Mouse (Mus musculus): ENCODE measurements around the gene Fam57b. TPM values are rescaled to one million over a fixed set of nuclear protein-coding genes. Genes with fewer than 3 reads are reported as not detected.

Fam57b gene
- 1.1 and 1.8 TPM in 2 replicates for polyA plus RNA-seq (2014; fragmentation: Nextera tagmentation; extraction: Ambion mirVana)

DNA sequence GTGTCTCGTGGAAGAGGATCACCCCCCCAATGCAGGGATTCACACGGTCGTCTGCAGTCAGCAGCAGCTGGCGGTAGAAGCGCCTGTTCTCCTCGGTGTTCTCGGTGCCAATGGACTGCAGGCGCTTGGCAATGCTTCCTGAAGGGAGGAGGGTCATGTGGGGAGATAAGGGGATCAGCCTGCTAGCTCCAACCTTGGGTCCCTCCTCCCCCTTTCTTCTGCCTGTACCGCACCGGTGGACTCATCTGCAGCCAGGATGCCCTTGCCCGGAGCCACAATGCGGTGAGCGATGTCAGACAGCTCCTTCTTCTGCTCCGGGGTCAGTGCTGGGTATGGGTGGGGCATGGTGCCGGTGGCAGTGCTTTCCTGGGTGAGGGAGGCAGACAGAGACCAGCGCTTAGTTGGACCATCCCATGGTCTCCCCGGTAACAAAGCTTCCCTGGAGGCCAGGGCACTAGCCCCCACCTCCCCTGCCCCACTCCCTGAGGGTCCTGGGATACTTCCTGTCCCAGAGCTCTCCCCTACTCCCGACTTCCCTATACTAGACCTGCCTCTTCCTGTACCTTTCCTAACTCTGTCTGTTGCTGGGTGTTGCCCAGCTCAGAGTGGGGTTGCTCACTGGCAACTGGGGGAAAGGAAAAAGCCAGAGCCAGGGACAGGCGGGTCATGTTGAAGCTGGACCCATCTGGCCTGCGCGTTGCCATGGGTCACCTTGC is at the start of gene Fam57b:
TSS of gene Fam57b (plus strand) at position 258 of the 716 bp plus-strand sequence.
- Histone ChIP-seq H3K4me3 (ENCODE audit: low read depth, low read length) (peak within 1 kb of the TSS; percentile 80), H3K9ac (replicated peaks; ENCODE audit: low read depth, low read length) (peak within 1 kb of the TSS; percentile 77), H3K27ac (ENCODE audit: low read length) (peak within 1 kb of the TSS; percentile 93), H3K36me3 (ENCODE audit: control insufficient read depth, insufficient read depth, low read length) (peaks cover 34% of the 10 kb centered on the region), H3K27me3 (ENCODE audit: control insufficient read depth, insufficient read depth, low read length) (no peaks in the 10 kb centered on the region), H3K4me2 (replicated peaks; ENCODE audit: low read depth, low read length) (peak within 1 kb of the TSS; percentile 80), H3K9me3 (ENCODE audit: control insufficient read depth, low read depth, low read length) (no peaks in the 10 kb centered on the region), H3K4me1 (ENCODE audit: control insufficient read depth, insufficient read depth, low read length) (peaks cover 28% of the 10 kb centered on the region)
- 29% methylated on average over 21 of the region's 21 CpGs for WGBS
- ATAC-seq (ENCODE audit: insufficient number of reproducible peaks, insufficient read depth, low FRiP score, low read depth) = no peak

DNA sequence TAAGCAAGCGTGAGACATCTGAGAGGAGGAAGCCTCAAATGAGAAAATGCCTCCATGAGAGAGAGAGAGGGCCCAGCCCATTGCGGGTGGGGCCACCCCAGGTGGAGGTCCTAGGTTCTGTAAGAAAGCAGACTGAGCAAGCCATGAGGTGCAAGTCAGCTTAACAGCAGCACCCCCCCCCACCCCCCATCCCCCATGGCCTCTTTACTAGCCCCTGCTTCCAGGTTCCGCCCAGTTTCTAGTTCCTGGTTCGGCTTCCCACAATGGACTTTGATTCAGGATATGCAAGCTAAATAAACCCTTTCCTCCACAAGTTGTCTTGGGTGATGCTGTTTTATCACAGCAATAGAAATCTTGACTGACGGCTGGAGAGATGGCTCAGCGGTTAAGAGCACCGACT is 48.6 kb upstream of the Fam57b start:
- no peaks in the 10 kb centered on the region for H3K27me3 ChIP-seq (ENCODE audit: control insufficient read depth, insufficient read depth, low read length)
- H3K36me3 ChIP-seq (ENCODE audit: control insufficient read depth, insufficient read depth, low read length) = no peaks in the 10 kb centered on the region
- H3K4me1 ChIP-seq (ENCODE audit: control insufficient read depth, insufficient read depth, low read length) = no peaks in the 10 kb centered on the region
- no peak overlapping the region for H3K4me3 ChIP-seq (ENCODE audit: low read depth, low read length)
- no peak for ATAC-seq (ENCODE audit: insufficient number of reproducible peaks, insufficient read depth, low FRiP score, low read depth)
- H3K9me3 ChIP-seq (ENCODE audit: control insufficient read depth, low read depth, low read length) = no peaks in the 10 kb centered on the region
- H3K4me2 ChIP-seq (replicated peaks; ENCODE audit: low read depth, low read length) = no peak overlapping the region
- H3K27ac ChIP-seq (ENCODE audit: low read length) = no peak overlapping the region
- no peak overlapping the region for H3K9ac ChIP-seq (replicated peaks; ENCODE audit: low read depth, low read length)
- 63% methylated on average over 7 of the region's 7 CpGs for WGBS

DNA sequence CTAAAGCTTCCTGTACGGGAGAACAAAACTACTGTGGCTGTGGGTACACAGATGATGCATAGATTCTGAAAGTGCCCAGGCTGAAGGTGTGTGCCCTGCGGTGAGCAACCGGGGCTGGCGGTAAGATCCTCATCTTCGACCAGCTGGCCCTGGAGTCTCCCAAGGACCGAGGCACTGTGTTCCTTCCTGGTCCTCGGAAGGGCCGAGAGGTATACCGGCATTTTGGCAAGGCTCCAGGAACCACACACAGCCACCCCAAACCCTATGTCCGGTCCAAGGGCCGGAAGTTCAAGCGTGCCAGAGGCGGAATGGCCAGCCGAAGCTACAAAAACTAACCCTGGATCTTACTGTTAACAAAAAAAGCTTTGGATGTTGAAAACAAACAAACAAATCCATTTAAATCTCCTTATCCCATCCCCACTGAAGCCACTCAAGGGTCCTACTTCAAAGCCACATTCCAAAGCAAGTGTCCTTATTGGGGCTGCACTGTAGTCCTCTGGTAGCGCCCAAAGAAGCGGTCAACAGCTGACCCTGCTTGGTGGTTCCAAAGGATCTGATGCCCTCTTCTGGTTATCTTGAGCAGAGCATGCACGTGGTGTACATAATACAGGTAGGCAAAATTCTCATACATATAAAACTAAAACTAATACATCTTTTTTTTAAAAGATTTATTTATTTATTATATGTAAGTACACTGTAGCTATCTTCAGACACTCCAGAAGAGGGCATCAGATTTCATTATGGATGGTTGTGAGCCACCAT is 47.7 kb upstream of the Fam57b start:
- Histone ChIP-seq H3K4me3 (ENCODE audit: low read depth, low read length) (no peak overlapping the region), H3K36me3 (ENCODE audit: control insufficient read depth, insufficient read depth, low read length) (no peaks in the 10 kb centered on the region), H3K9ac (replicated peaks; ENCODE audit: low read depth, low read length) (no peak overlapping the region), H3K4me2 (replicated peaks; ENCODE audit: low read depth, low read length) (no peak overlapping the region), H3K4me1 (ENCODE audit: control insufficient read depth, insufficient read depth, low read length) (no peaks in the 10 kb centered on the region), H3K9me3 (ENCODE audit: control insufficient read depth, low read depth, low read length) (no peaks in the 10 kb centered on the region), H3K27me3 (ENCODE audit: control insufficient read depth, insufficient read depth, low read length) (no peaks in the 10 kb centered on the region), H3K27ac (ENCODE audit: low read length) (no peak overlapping the region)
- ATAC-seq (ENCODE audit: insufficient number of reproducible peaks, insufficient read depth, low FRiP score, low read depth) = no peak
- WGBS = 93% methylated on average over 17 of the region's 17 CpGs

DNA sequence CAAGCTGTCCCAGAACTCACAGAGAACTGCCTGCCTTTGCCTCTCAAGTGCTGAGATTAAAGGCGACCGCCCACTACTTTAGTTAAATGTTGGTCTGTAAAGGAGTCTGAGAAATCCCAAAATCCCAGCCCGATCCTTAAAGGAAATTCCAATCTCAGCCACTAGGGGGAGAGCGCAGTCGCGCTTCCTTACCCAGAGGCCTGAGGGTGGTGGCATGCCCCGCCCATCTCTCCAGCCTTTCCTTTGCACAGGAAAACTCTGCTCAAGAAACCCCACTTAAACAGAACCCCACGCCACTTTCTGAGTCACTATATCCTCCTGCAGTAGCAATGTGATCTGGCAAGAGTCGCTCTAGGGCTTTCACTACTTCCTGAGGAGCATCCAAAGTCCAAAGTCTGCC is 42.6 kb upstream of the Fam57b start:
- ATAC-seq (ENCODE audit: insufficient number of reproducible peaks, insufficient read depth, low FRiP score, low read depth) = peak; percentile 73; the same call in 1 of the 2 replicates
- no peaks in the 10 kb centered on the region for H3K36me3 ChIP-seq (ENCODE audit: control insufficient read depth, insufficient read depth, low read length)
- no peaks in the 10 kb centered on the region for H3K9me3 ChIP-seq (ENCODE audit: control insufficient read depth, low read depth, low read length)
- under 1% methylated on average over 9 of the region's 9 CpGs for WGBS
- no peak overlapping the region for H3K4me3 ChIP-seq (ENCODE audit: low read depth, low read length)
- H3K4me1 ChIP-seq (ENCODE audit: control insufficient read depth, insufficient read depth, low read length) = peaks cover 3% of the 10 kb centered on the region; the same call in 1 of the 2 replicates
- H3K27ac ChIP-seq (ENCODE audit: low read length) = 0 out of 2 replicates have a peak overlapping the region, but pooled peaks have one; percentile 12
- no peaks in the 10 kb centered on the region for H3K27me3 ChIP-seq (ENCODE audit: control insufficient read depth, insufficient read depth, low read length)
- H3K9ac ChIP-seq (replicated peaks; ENCODE audit: low read depth, low read length) = no peak overlapping the region
- H3K4me2 ChIP-seq (replicated peaks; ENCODE audit: low read depth, low read length) = no peak overlapping the region; the same call in 1 of the 2 replicates

DNA sequence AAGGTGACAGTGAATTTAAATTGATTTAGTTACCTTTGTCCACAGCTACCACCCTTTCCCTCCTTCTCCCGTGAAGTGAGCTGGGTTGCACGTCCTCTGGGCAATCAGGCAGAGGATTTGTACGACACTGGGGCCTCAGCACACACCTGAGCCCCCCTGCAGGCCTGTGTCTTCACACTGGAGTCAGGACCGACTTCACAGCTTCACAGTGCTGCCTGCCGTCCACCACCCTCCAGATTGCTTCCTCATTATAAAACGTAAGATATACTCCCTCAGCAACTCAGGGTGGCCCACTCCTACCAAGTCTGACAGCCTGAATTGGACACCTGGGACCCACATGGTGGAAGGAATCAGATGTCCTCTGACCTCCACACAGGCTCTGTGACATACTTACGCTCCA is 38.9 kb upstream of the Fam57b start:
- Histone ChIP-seq H3K27me3 (ENCODE audit: control insufficient read depth, insufficient read depth, low read length) (no peaks in the 10 kb centered on the region), H3K9ac (replicated peaks; ENCODE audit: low read depth, low read length) (no peak overlapping the region), H3K4me2 (replicated peaks; ENCODE audit: low read depth, low read length) (no peak overlapping the region), H3K27ac (ENCODE audit: low read length) (no peak overlapping the region), H3K9me3 (ENCODE audit: control insufficient read depth, low read depth, low read length) (no peaks in the 10 kb centered on the region), H3K4me1 (ENCODE audit: control insufficient read depth, insufficient read depth, low read length) (peaks cover 25% of the 10 kb centered on the region), H3K4me3 (ENCODE audit: low read depth, low read length) (no peak overlapping the region), H3K36me3 (ENCODE audit: control insufficient read depth, insufficient read depth, low read length) (peaks cover 9% of the 10 kb centered on the region; the same call in 1 of the 2 replicates)
- no peak for ATAC-seq (ENCODE audit: insufficient number of reproducible peaks, insufficient read depth, low FRiP score, low read depth)
- WGBS = 73% methylated on average over 7 of the region's 7 CpGs

DNA sequence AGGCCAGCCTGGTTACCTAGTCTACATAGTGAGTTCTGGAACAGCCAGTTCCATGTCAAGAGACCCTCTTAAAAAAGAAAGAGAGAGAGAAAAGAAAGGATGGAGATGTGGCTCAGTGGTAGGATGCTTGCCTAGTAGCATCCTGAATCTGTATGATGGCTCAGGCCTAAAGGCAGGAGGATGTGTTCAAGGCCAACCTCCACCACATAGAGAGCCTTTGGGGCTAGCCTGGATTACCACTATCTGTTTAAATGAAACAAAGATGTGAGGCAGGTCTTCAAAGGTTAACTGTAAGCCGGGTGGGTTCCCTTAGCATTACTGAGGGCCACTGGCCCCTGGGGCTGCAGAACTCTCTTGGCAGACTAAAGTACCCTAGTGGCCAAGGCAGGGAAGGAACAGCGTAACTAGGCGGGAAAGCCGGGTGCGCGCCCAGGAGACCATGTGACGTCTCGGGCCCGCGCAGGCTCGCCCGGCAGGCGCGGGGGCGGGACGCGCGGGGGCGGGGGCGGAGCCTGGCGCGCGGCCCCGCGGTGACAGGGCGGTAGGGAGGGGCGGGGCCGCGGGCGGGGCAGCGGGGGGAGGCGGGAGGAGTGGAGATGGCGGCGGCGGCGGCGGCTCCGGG is 38.3 kb upstream of the Fam57b start, which contains the start of gene Mapk3:
TSS of gene Mapk3 (plus strand) at position 552 of the 622 bp plus-strand sequence.
- Histone ChIP-seq H3K4me1 (ENCODE audit: control insufficient read depth, insufficient read depth, low read length) (peaks cover 25% of the 10 kb centered on the region), H3K27ac (ENCODE audit: low read length) (peak within 1 kb of the TSS; percentile 98), H3K4me2 (replicated peaks; ENCODE audit: low read depth, low read length) (peak within 1 kb of the TSS; percentile 92), H3K36me3 (ENCODE audit: control insufficient read depth, insufficient read depth, low read length) (peaks cover 15% of the 10 kb centered on the region; the same call in 1 of the 2 replicates), H3K27me3 (ENCODE audit: control insufficient read depth, insufficient read depth, low read length) (no peaks in the 10 kb centered on the region), H3K9me3 (ENCODE audit: control insufficient read depth, low read depth, low read length) (no peaks in the 10 kb centered on the region), H3K4me3 (ENCODE audit: low read depth, low read length) (peak within 1 kb of the TSS; percentile 78), H3K9ac (replicated peaks; ENCODE audit: low read depth, low read length) (peak within 1 kb of the TSS; percentile 86)
- peak; percentile 70; the same call in 1 of the 2 replicates for ATAC-seq (ENCODE audit: insufficient number of reproducible peaks, insufficient read depth, low FRiP score, low read depth)
- WGBS = under 1% methylated on average over 23 of the region's 38 CpGs

DNA sequence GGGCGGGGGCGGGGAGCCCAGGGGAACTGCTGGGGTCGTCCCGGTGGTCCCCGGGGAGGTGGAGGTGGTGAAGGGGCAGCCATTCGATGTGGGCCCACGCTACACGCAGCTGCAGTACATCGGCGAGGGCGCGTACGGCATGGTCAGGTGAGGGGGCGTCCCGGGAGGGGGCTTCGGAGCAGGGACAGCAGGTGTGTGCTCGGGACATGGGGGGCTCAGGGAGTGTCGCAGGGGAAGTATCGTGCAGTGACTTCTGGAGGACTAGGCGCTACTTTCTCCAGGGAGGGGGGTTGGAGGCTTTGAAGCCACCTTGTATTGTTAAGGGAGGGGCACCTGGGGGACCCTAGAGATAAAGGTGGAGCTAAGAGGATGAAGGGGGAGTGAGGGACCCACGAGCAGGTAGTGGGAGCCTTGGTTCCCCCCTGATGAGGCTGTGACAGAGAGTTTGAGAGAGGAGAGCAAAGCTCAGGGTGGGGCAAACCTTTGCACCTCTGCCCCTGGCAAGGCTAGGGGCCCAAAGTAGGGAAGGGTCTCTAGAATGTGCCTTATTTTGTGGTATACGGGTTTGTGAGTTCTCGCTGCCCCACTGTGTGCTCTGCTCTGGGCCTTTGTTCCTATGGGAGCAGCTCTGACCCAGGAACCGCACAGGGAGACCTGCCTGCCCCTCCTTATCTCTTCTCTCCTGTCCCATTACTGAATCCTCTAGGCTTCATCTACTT is 37.6 kb upstream of the Fam57b start:
- H3K27me3 ChIP-seq (ENCODE audit: control insufficient read depth, insufficient read depth, low read length) = no peaks in the 10 kb centered on the region
- peak overlapping the region; percentile 78 for H3K4me3 ChIP-seq (ENCODE audit: low read depth, low read length)
- H3K27ac ChIP-seq (ENCODE audit: low read length) = peak overlapping the region; percentile 98
- peak overlapping the region; percentile 92 for H3K4me2 ChIP-seq (replicated peaks; ENCODE audit: low read depth, low read length)
- H3K9ac ChIP-seq (replicated peaks; ENCODE audit: low read depth, low read length) = peak overlapping the region; percentile 86
- WGBS = under 1% methylated on average over 22 of the region's 24 CpGs
- ATAC-seq (ENCODE audit: insufficient number of reproducible peaks, insufficient read depth, low FRiP score, low read depth) = peak; percentile 34; the same call in 1 of the 2 replicates
- H3K4me1 ChIP-seq (ENCODE audit: control insufficient read depth, insufficient read depth, low read length) = peaks cover 25% of the 10 kb centered on the region
- peaks cover 20% of the 10 kb centered on the region; the same call in 1 of the 2 replicates for H3K36me3 ChIP-seq (ENCODE audit: control insufficient read depth, insufficient read depth, low read length)
- no peaks in the 10 kb centered on the region for H3K9me3 ChIP-seq (ENCODE audit: control insufficient read depth, low read depth, low read length)
